Mouse (Mus musculus): ENCODE results near the gene Ifi47. TPM values are rescaled to one million over a fixed set of nuclear protein-coding genes. Genes with fewer than 3 reads are reported as not detected.

The Ifi47 gene
- polyA plus RNA-seq, 1 experiment from 2014 or later: 2.1 TPM

- Histone ChIP-seq H3K4me1 (0 out of 2 replicates have a peak, but pooled peaks cover 3% of the 10 kb centered on the region), H3K27ac (no peak overlapping the region), H3K4me2 (no peak overlapping the region), H3K9ac (no peak overlapping the region), H3K9me3 (replicated peaks) (no peaks in the 10 kb centered on the region), H3K36me3 (no peaks in the 10 kb centered on the region), H3K27me3 (0 out of 2 replicates have a peak, but pooled peaks cover 5% of the 10 kb centered on the region), H3K4me3 (replicated peaks) (no peak overlapping the region)
- no peak for ATAC-seq (replicated peaks; ENCODE audit: low FRiP score)
- 54% methylated on average over 2 of the region's 2 CpGs for WGBS
Measured at GRCm38 (mm10) chr11:49114158-49114557, 37.8 kb downstream of the Ifi47 start.

- H3K36me3 ChIP-seq: no peaks in the 10 kb centered on the region
- no peak for ATAC-seq (replicated peaks; ENCODE audit: low FRiP score)
Measured at GRCm38 (mm10) chr11:49114774-49115173, 38.4 kb downstream of the Ifi47 start, which contains the start of gene Olfr1396. Gene Olfr1396, minus strand, starts transcription at chr11:49114874.

GRCm38 (mm10) chr11:49119635-49120034 lies 43.2 kb downstream of the Ifi47 start:
- no peaks in the 10 kb centered on the region for H3K4me1 ChIP-seq
- no peak overlapping the region for H3K27ac ChIP-seq
- no peaks in the 10 kb centered on the region for H3K9me3 ChIP-seq (replicated peaks)
- H3K4me2 ChIP-seq: no peak overlapping the region
- H3K4me3 ChIP-seq (replicated peaks): no peak overlapping the region
- 81% methylated on average over 3 of the region's 3 CpGs for WGBS
- no peaks in the 10 kb centered on the region for H3K36me3 ChIP-seq
- H3K27me3 ChIP-seq: no peaks in the 10 kb centered on the region
- ATAC-seq (replicated peaks; ENCODE audit: low FRiP score): no peak
- H3K9ac ChIP-seq: no peak overlapping the region

More at GRCm38 (mm10) chr11:49114774-49115173, 38.4 kb downstream of the Ifi47 start, which contains the start of gene Olfr1396:
- Histone ChIP-seq H3K4me2 (no peak within 1 kb of the TSS), H3K9me3 (replicated peaks) (no peaks in the 10 kb centered on the region), H3K27me3 (0 out of 2 replicates have a peak, but pooled peaks cover 5% of the 10 kb centered on the region), H3K4me1 (0 out of 2 replicates have a peak, but pooled peaks cover 3% of the 10 kb centered on the region), H3K4me3 (replicated peaks) (no peak within 1 kb of the TSS), H3K9ac (no peak within 1 kb of the TSS), H3K27ac (no peak within 1 kb of the TSS)

GRCm38 (mm10) chr11:49124169-49124568 lies 47.8 kb downstream of the Ifi47 start:
- Histone ChIP-seq H3K9ac (no peak overlapping the region), H3K4me2 (no peak overlapping the region)
- 84% methylated on average over 2 of the region's 2 CpGs for WGBS

GRCm38 (mm10) chr11:49141974-49142373 lies 65.6 kb downstream of the Ifi47 start, which contains the start of gene Olfr1395:
Gene Olfr1395, plus strand, starts transcription at chr11:49142274.
- Histone ChIP-seq H3K4me1 (no peaks in the 10 kb centered on the region), H3K27me3 (no peaks in the 10 kb centered on the region), H3K4me3 (replicated peaks) (no peak within 1 kb of the TSS), H3K36me3 (no peaks in the 10 kb centered on the region), H3K4me2 (no peak within 1 kb of the TSS), H3K9me3 (replicated peaks) (no peaks in the 10 kb centered on the region), H3K27ac (no peak within 1 kb of the TSS), H3K9ac (no peak within 1 kb of the TSS)
- 89% methylated on average over 6 of the region's 6 CpGs for WGBS
- ATAC-seq (replicated peaks; ENCODE audit: low FRiP score): no peak

More at GRCm38 (mm10) chr11:49124169-49124568, 47.8 kb downstream of the Ifi47 start:
- no peak overlapping the region for H3K27ac ChIP-seq
- no peaks in the 10 kb centered on the region for H3K36me3 ChIP-seq
- no peaks in the 10 kb centered on the region for H3K4me1 ChIP-seq
- H3K27me3 ChIP-seq: no peaks in the 10 kb centered on the region
- no peak overlapping the region for H3K4me3 ChIP-seq (replicated peaks)
- H3K9me3 ChIP-seq (replicated peaks): no peaks in the 10 kb centered on the region
- no peak for ATAC-seq (replicated peaks; ENCODE audit: low FRiP score)

Other genes starting within 250 kb of the Ifi47 start
- 1.6 and 2.9 TPM in 2 replicates for gene Gm12184, start 249.9 kb upstream of the Ifi47 start, polyA plus RNA-seq (2015; fragmentation: Nextera tagmentation; extraction: Ambion mirVana)
- gene Irgm1, start 204.9 kb upstream of the Ifi47 start, polyA plus RNA-seq (2015; fragmentation: Nextera tagmentation; extraction: Ambion mirVana): 15.2 and 15.5 TPM in 2 replicates
- gene Gm5431, start 174.4 kb upstream of the Ifi47 start, polyA plus RNA-seq (2015; fragmentation: Nextera tagmentation; extraction: Ambion mirVana): 0.14 and 0.24 TPM in 2 replicates
- gene Psme2b, start 130.4 kb upstream of the Ifi47 start, polyA plus RNA-seq (2015; fragmentation: Nextera tagmentation; extraction: Ambion mirVana): 2.4 and 2.9 TPM in 2 replicates
- gene Olfr56, start 97.7 kb upstream of the Ifi47 start, polyA plus RNA-seq (2015; fragmentation: Nextera tagmentation; extraction: Ambion mirVana): not detected in 2 replicates
- 0.46 and 0.53 TPM in 2 replicates for gene 9930111J21Rik1, start 97.2 kb upstream of the Ifi47 start, polyA plus RNA-seq (2015; fragmentation: Nextera tagmentation; extraction: Ambion mirVana)
- gene Gm12185, start 84.4 kb upstream of the Ifi47 start, polyA plus RNA-seq (2015; fragmentation: Nextera tagmentation; extraction: Ambion mirVana): not detected in 2 replicates
- 0.57 and 0.67 TPM in 2 replicates for gene Tgtp1, start 82.4 kb upstream of the Ifi47 start, polyA plus RNA-seq (2015; fragmentation: Nextera tagmentation; extraction: Ambion mirVana)
- 0.93 and 1.0 TPM in 2 replicates for gene 9930111J21Rik2, start 25.3 kb upstream of the Ifi47 start, polyA plus RNA-seq (2015; fragmentation: Nextera tagmentation; extraction: Ambion mirVana)
- 0.32 TPM in 1 of 2 replicates, not detected in the other for gene Tgtp2, start 12.4 kb upstream of the Ifi47 start, polyA plus RNA-seq (2015; fragmentation: Nextera tagmentation; extraction: Ambion mirVana)
- not detected in 2 replicates for gene Olfr1396, start 38.3 kb downstream of the Ifi47 start, polyA plus RNA-seq (2015; fragmentation: Nextera tagmentation; extraction: Ambion mirVana)
- not detected in 2 replicates for gene Olfr1395, start 65.7 kb downstream of the Ifi47 start, polyA plus RNA-seq (2015; fragmentation: Nextera tagmentation; extraction: Ambion mirVana)
- not detected in 2 replicates for gene Olfr1394, start 77.8 kb downstream of the Ifi47 start, polyA plus RNA-seq (2015; fragmentation: Nextera tagmentation; extraction: Ambion mirVana)
- gene Btnl9, start 110.6 kb downstream of the Ifi47 start, polyA plus RNA-seq (2015; fragmentation: Nextera tagmentation; extraction: Ambion mirVana): 2.6 and 5.6 TPM in 2 replicates
- 40.5 and 41.9 TPM in 2 replicates for gene Zfp62, start 126.7 kb downstream of the Ifi47 start, polyA plus RNA-seq (2015; fragmentation: Nextera tagmentation; extraction: Ambion mirVana)
- 66.7 and 75.0 TPM in 2 replicates for gene Mgat1, start 167.6 kb downstream of the Ifi47 start, polyA plus RNA-seq (2015; fragmentation: Nextera tagmentation; extraction: Ambion mirVana)
- not detected in 2 replicates for gene Olfr1393, start 201.7 kb downstream of the Ifi47 start, polyA plus RNA-seq (2015; fragmentation: Nextera tagmentation; extraction: Ambion mirVana)
- 0.10 and 0.15 TPM in 2 replicates for gene Olfr1392, start 208.7 kb downstream of the Ifi47 start, polyA plus RNA-seq (2015; fragmentation: Nextera tagmentation; extraction: Ambion mirVana)
- gene Olfr10, start 228.2 kb downstream of the Ifi47 start, polyA plus RNA-seq (2015; fragmentation: Nextera tagmentation; extraction: Ambion mirVana): not detected in 2 replicates
- not detected in 2 replicates for gene Olfr1391, start 246.2 kb downstream of the Ifi47 start, polyA plus RNA-seq (2015; fragmentation: Nextera tagmentation; extraction: Ambion mirVana)